Mouse (Mus musculus) MEL (cell line): ENCODE data around the gene Wwc2. TPM values are rescaled to one million over a fixed set of nuclear protein-coding genes. Genes with fewer than 3 reads are reported as not detected.

ENCODE experiments used
- DNase-seq: peaks from one replicate; pipeline ENCODE4 v3.0.0; 2011; ENCODE audit warnings: low read depth, low spot score
- H3K27ac ChIP-seq: 2 replicates; pipeline ENCODE4 v1.5.1; 2012; ENCODE audit warnings: low read depth, mild to moderate bottlenecking, control low read depth, low read length, moderate library complexity; ENCODE audit not compliant: control insufficient read depth
- H3K27me3 ChIP-seq, 2 experiments: fragments of 150-350 bp in 1 of 2; sonication (generic) in 1 of 2; 2 replicates each; pipeline ENCODE4 v1.6.1; 2012; ENCODE audit warnings: low read length in 2 of 2, mild to moderate bottlenecking in 2 of 2, improper control_type of control experiment in 1 of 2, moderate library complexity in 1 of 2; ENCODE audit not compliant: insufficient read depth in 2 of 2, control insufficient read depth in 1 of 2
- H3K36me3 ChIP-seq, 2 experiments: 2 replicates each; pipeline ENCODE4 v1.6.1; 2012 to 2014; ENCODE audit warnings: low read length in 2 of 2, improper control_type of control experiment in 1 of 2, inconsistent platforms in 1 of 2, mild to moderate bottlenecking in 1 of 2; ENCODE audit not compliant: insufficient read depth in 2 of 2, control insufficient read depth in 1 of 2
- H3K4me1 ChIP-seq, 2 experiments: fragments of 150-350 bp in 1 of 2; sonication (generic) in 1 of 2; 2 replicates each; pipeline ENCODE4 v1.6.1; 2012; ENCODE audit warnings: low read length in 2 of 2, improper control_type of control experiment in 1 of 2, mild to moderate bottlenecking in 1 of 2; ENCODE audit not compliant: insufficient read depth in 2 of 2, control insufficient read depth in 1 of 2
- H3K4me3 ChIP-seq, 2 experiments: fragments of 150-350 bp in 1 of 2; sonication (generic) in 1 of 2; 2 replicates each; pipeline ENCODE4 v1.5.1; 2012; ENCODE audit warnings: low read depth in 2 of 2, low read length in 2 of 2, mild to moderate bottlenecking in 2 of 2, moderate library complexity in 2 of 2, control low read depth in 1 of 2, improper control_type of control experiment in 1 of 2; ENCODE audit not compliant: control insufficient read depth in 1 of 2, insufficient read depth in 1 of 2
- H3K79me2 ChIP-seq: 2 replicates; pipeline ENCODE4 v1.6.1; 2012; ENCODE audit warnings: mild to moderate bottlenecking, low read length, moderate library complexity; ENCODE audit not compliant: control insufficient read depth, poor library complexity, insufficient read depth
- H3K9ac ChIP-seq: 2 replicates; pipeline ENCODE4 v1.6.1; 2012; ENCODE audit warnings: low read depth, mild to moderate bottlenecking, control low read depth, low read length, moderate library complexity; ENCODE audit not compliant: control insufficient read depth, poor library complexity, severe bottlenecking
- H3K9me3 ChIP-seq: fragments of 150-350 bp; sonication (generic); replicated peaks from 2 replicates; pipeline ENCODE4 v1.6.1; 2012; ENCODE audit warnings: mild to moderate bottlenecking, low read length, improper control_type of control experiment, moderate library complexity; ENCODE audit not compliant: insufficient read depth
- BHLHE40 ChIP-seq: IDR thresholded peaks from 2 replicates; pipeline ENCODE4 v1.6.1; 2012; ENCODE audit warnings: low read depth, mild to moderate bottlenecking, inconsistent platforms, low read length, improper control_type of control experiment, borderline replicate concordance
- CHD1 ChIP-seq: IDR thresholded peaks from 2 replicates; pipeline ENCODE4 v1.6.1; 2012; ENCODE audit warnings: low read depth, mild to moderate bottlenecking, inconsistent platforms, low read length, improper control_type of control experiment
- CHD2 ChIP-seq: IDR thresholded peaks from 2 replicates; pipeline ENCODE4 v1.6.1; 2011; ENCODE audit warnings: low read length, improper control_type of control experiment
- CTCF ChIP-seq, 3 experiments: IDR thresholded peaks in 2 of 3; conservative IDR thresholded peaks in 1 of 3; 2 replicates each; pipeline ENCODE4 v1.5.1; 2011 to 2012; ENCODE audit warnings: low read length in 3 of 3, low read depth in 2 of 3, mild to moderate bottlenecking in 2 of 3, improper control_type of control experiment in 1 of 3, inconsistent platforms in 1 of 3, mixed read lengths in 1 of 3, moderate library complexity in 1 of 3; ENCODE audit not compliant: control insufficient read depth in 1 of 3, insufficient read depth in 1 of 3, poor library complexity in 1 of 3, severe bottlenecking in 1 of 3
- E2F4 ChIP-seq: IDR thresholded peaks from 2 replicates; pipeline ENCODE4 v1.6.1; 2011; ENCODE audit warnings: low read depth, low read length, improper control_type of control experiment, borderline replicate concordance
- ELF1 ChIP-seq: IDR thresholded peaks from 2 replicates; pipeline ENCODE4 v1.6.1; 2014; ENCODE audit warnings: low read depth, mild to moderate bottlenecking, inconsistent platforms, low read length, improper control_type of control experiment, moderate library complexity
- EP300 ChIP-seq, 2 experiments: IDR thresholded peaks; 2 replicates each; pipeline ENCODE4 v1.6.1; 2011; ENCODE audit warnings: improper control_type of control experiment in 2 of 2, low read length in 2 of 2, low read depth in 1 of 2, mild to moderate bottlenecking in 1 of 2
- ETS1 ChIP-seq: IDR thresholded peaks from 2 replicates; pipeline ENCODE4 v1.6.1; 2012; ENCODE audit warnings: low read depth, mild to moderate bottlenecking, inconsistent platforms, low read length, improper control_type of control experiment, moderate library complexity
- GABPA ChIP-seq: IDR thresholded peaks from 2 replicates; pipeline ENCODE4 v1.6.1; 2012; ENCODE audit warnings: low read depth, mild to moderate bottlenecking, inconsistent platforms, low read length, improper control_type of control experiment, moderate library complexity
- GATA1 ChIP-seq: IDR thresholded peaks from 2 replicates; pipeline ENCODE4 v1.6.1; 2011; ENCODE audit warnings: low read depth, low read length, improper control_type of control experiment
- JUND ChIP-seq: IDR thresholded peaks from 2 replicates; pipeline ENCODE4 v1.6.1; 2011; ENCODE audit warnings: low read depth, mild to moderate bottlenecking, improper control_type of control experiment, low read length
- KAT2A ChIP-seq: conservative IDR thresholded peaks from 2 replicates; pipeline ENCODE4 v1.6.1; 2012; ENCODE audit warnings: low read depth, low read length, improper control_type of control experiment, inconsistent platforms
- MAFK ChIP-seq: IDR thresholded peaks from 2 replicates; pipeline ENCODE4 v1.6.1; 2011; ENCODE audit warnings: low read depth, mild to moderate bottlenecking, low read length, improper control_type of control experiment, borderline replicate concordance
- MAX ChIP-seq: IDR thresholded peaks from 2 replicates; pipeline ENCODE4 v1.6.1; 2011; ENCODE audit warnings: low read length, improper control_type of control experiment
- MAZ ChIP-seq: IDR thresholded peaks from 2 replicates; pipeline ENCODE4 v1.6.1; 2012; ENCODE audit warnings: low read depth, mild to moderate bottlenecking, inconsistent platforms, low read length, improper control_type of control experiment
- MEF2A ChIP-seq: IDR thresholded peaks from 2 replicates; pipeline ENCODE4 v1.6.1; 2014; ENCODE audit warnings: low read depth, mild to moderate bottlenecking, inconsistent platforms, low read length, improper control_type of control experiment; ENCODE audit not compliant: poor library complexity, insufficient replicate concordance, severe bottlenecking; ENCODE audit errors: extremely low read depth
- MXI1 ChIP-seq: IDR thresholded peaks from 2 replicates; pipeline ENCODE4 v1.6.1; 2011; ENCODE audit warnings: mild to moderate bottlenecking, low read depth, low read length, improper control_type of control experiment
- MYB ChIP-seq: IDR thresholded peaks from 2 replicates; pipeline ENCODE4 v1.6.1; 2011; ENCODE audit warnings: mild to moderate bottlenecking, low read depth, low read length, improper control_type of control experiment
- MYC ChIP-seq: IDR thresholded peaks from 2 replicates; pipeline ENCODE4 v1.6.1; 2011; ENCODE audit warnings: low read depth, mild to moderate bottlenecking, low read length, improper control_type of control experiment, moderate library complexity
- NRF1 ChIP-seq: IDR thresholded peaks from 2 replicates; pipeline ENCODE4 v1.6.1; 2014; ENCODE audit warnings: low read depth, mild to moderate bottlenecking, inconsistent platforms, low read length, improper control_type of control experiment, moderate library complexity; ENCODE audit not compliant: poor library complexity, insufficient read depth, severe bottlenecking
- POLR2A ChIP-seq, 2 experiments: IDR thresholded peaks; 2 replicates each; pipeline ENCODE4 v1.6.1; 2011 to 2012; ENCODE audit warnings: low read length in 2 of 2, mild to moderate bottlenecking in 2 of 2, control low read depth in 1 of 2, improper control_type of control experiment in 1 of 2, low read depth in 1 of 2, moderate library complexity in 1 of 2; ENCODE audit not compliant: control insufficient read depth in 1 of 2, insufficient read depth in 1 of 2, poor library complexity in 1 of 2
- POLR2AphosphoS2 ChIP-seq: IDR thresholded peaks from 2 replicates; pipeline ENCODE4 v1.6.1; 2011; ENCODE audit warnings: low read length, improper control_type of control experiment
- POLR2AphosphoS5 ChIP-seq: IDR thresholded peaks from 2 replicates; pipeline ENCODE4 v1.6.1; 2012; ENCODE audit warnings: low read depth, borderline replicate concordance, mild to moderate bottlenecking, inconsistent platforms, low read length, moderate library complexity, mixed read lengths
- RAD21 ChIP-seq: IDR thresholded peaks from 2 replicates; pipeline ENCODE4 v1.6.1; 2011; ENCODE audit warnings: mild to moderate bottlenecking, low read depth, low read length, improper control_type of control experiment
- RCOR1 ChIP-seq: IDR thresholded peaks from 2 replicates; pipeline ENCODE4 v1.6.1; 2012; ENCODE audit warnings: low read depth, mild to moderate bottlenecking, inconsistent platforms, low read length, improper control_type of control experiment
- SIN3A ChIP-seq: IDR thresholded peaks from 2 replicates; pipeline ENCODE4 v1.6.1; 2012; ENCODE audit warnings: low read length, improper control_type of control experiment, inconsistent platforms
- SMC3 ChIP-seq: IDR thresholded peaks from 2 replicates; pipeline ENCODE4 v1.6.1; 2011; ENCODE audit warnings: low read depth, low read length, improper control_type of control experiment
- TAL1 ChIP-seq: IDR thresholded peaks from 2 replicates; pipeline ENCODE4 v1.6.1; 2012; ENCODE audit warnings: mild to moderate bottlenecking, inconsistent platforms, low read length, moderate library complexity, mixed read lengths
- TBP ChIP-seq: IDR thresholded peaks from 2 replicates; pipeline ENCODE4 v1.8.0; 2011; ENCODE audit warnings: low read depth, low read length, improper control_type of control experiment
- TCF12 ChIP-seq: IDR thresholded peaks from 2 replicates; pipeline ENCODE4 v1.6.1; 2014; ENCODE audit warnings: low read depth, mild to moderate bottlenecking, inconsistent platforms, low read length, improper control_type of control experiment, moderate library complexity
- USF2 ChIP-seq, 2 experiments: IDR thresholded peaks; 2 replicates each; pipeline ENCODE4 v1.6.1; 2011 to 2012; ENCODE audit warnings: improper control_type of control experiment in 2 of 2, low read length in 2 of 2, borderline replicate concordance in 1 of 2, inconsistent platforms in 1 of 2, low read depth in 1 of 2, mild to moderate bottlenecking in 1 of 2; ENCODE audit not compliant: insufficient read depth in 1 of 2
- ZC3H11A ChIP-seq: IDR thresholded peaks from 2 replicates; pipeline ENCODE4 v1.6.1; 2012; ENCODE audit warnings: low read depth, mild to moderate bottlenecking, inconsistent platforms, low read length, improper control_type of control experiment
- ZKSCAN1 ChIP-seq: IDR thresholded peaks from 2 replicates; pipeline ENCODE4 v1.6.1; 2012; ENCODE audit warnings: low read depth, mild to moderate bottlenecking, inconsistent platforms, low read length, improper control_type of control experiment, moderate library complexity
- ZMIZ1 ChIP-seq: IDR thresholded peaks from 2 replicates; pipeline ENCODE4 v1.6.1; 2012; ENCODE audit warnings: low read depth, mild to moderate bottlenecking, inconsistent platforms, low read length, improper control_type of control experiment, moderate library complexity
- ZNF384 ChIP-seq: IDR thresholded peaks from 2 replicates; pipeline ENCODE4 v1.6.1; 2012; ENCODE audit warnings: low read depth, mild to moderate bottlenecking, inconsistent platforms, low read length, improper control_type of control experiment
- polyA plus RNA-seq, 2 experiments: library from polyadenylated mRNA; stranded (reverse) in 1 of 2; unstranded in 1 of 2; fragments of >175 nt in 1 of 2; fragments of >200 nt in 1 of 2; gene quantifications; 2 replicates each; pipeline versions ENCODE4 v1.2.1 to v1.2.4; 2012; ENCODE audit warnings: low replicate concordance in 2 of 2, low read depth in 1 of 2; ENCODE audit not compliant: insufficient read length in 2 of 2, insufficient read depth in 1 of 2, missing spikeins in 1 of 2
- total RNA-seq: library from RNA; depleted of rRNA; stranded (reverse); fragments of 300-350 nt; gene quantifications from 2 replicates; pipeline ENCODE4 v1.2.3, GENCODE M21; 2012

Wwc2 gene
- total and polyA plus RNA-seq, 3 experiments: 7.5 to 14.8 TPM; not detected in 1

- DNase-seq: peak; percentile 28
- Histone ChIP-seq H3K9ac (no peak overlapping the region), H3K36me3 (no peaks in the 10 kb centered on the region), H3K27me3 (no peaks in the 10 kb centered on the region), H3K27ac (no peak overlapping the region)
- TF ChIP-seq MYB: no peak
- no peak for TF ChIP-seq POLR2AphosphoS5
- TF ChIP-seq CTCF (IDR thresholded peaks at IDR 0.05 in 2 of 3, conservative IDR thresholded peaks at IDR 0.05 in 1 of 3; ENCODE audit: control insufficient read depth in 1 of 3, insufficient read depth in 1 of 3, low read depth in 2 of 3, low read length in 3 of 3, poor library complexity in 1 of 3, severe bottlenecking in 1 of 3): peak; percentile 41 to 64 (median 51)
- TF ChIP-seq USF2 (IDR thresholded peaks at IDR 0.05; ENCODE audit: borderline replicate concordance in 1 of 2, insufficient read depth in 1 of 2, low read depth in 1 of 2, low read length in 2 of 2): no peak
- no peak for TF ChIP-seq GABPA
- no peak for TF ChIP-seq MAFK
- TF ChIP-seq SMC3: peak; percentile 34
- no peak for TF ChIP-seq TCF12
- TF ChIP-seq BHLHE40: no peak
- peak; percentile 46 for TF ChIP-seq RAD21
- TF ChIP-seq POLR2A (IDR thresholded peaks at IDR 0.05; ENCODE audit: control insufficient read depth in 1 of 2, insufficient read depth in 1 of 2, low read depth in 1 of 2, low read length in 2 of 2, poor library complexity in 1 of 2): no peak
- no peak for TF ChIP-seq GATA1
- TF ChIP-seq MAX: no peak
- no peak for TF ChIP-seq EP300 (IDR thresholded peaks at IDR 0.05; ENCODE audit: low read depth in 1 of 2, low read length in 2 of 2)
- no peak for TF ChIP-seq CHD2
- no peak for TF ChIP-seq ZMIZ1
- TF ChIP-seq JUND: no peak
- TF ChIP-seq KAT2A: no peak
- TF ChIP-seq ETS1: no peak
- no peak for TF ChIP-seq MEF2A
- no peak for TF ChIP-seq NRF1
- TF ChIP-seq TBP: no peak
- no peak for TF ChIP-seq MXI1
- no peak for TF ChIP-seq MAZ
- TF ChIP-seq ELF1: no peak
- no peak for TF ChIP-seq E2F4
- TF ChIP-seq TAL1: no peak
- TF ChIP-seq SIN3A: no peak
- peak; percentile 25; the same call in 1 of the 2 replicates for TF ChIP-seq ZC3H11A
- TF ChIP-seq CHD1: no peak
- no peak for TF ChIP-seq ZKSCAN1
- TF ChIP-seq RCOR1: no peak
- no peak for TF ChIP-seq MYC
- no peak for TF ChIP-seq ZNF384
- TF ChIP-seq POLR2AphosphoS2: no peak
- TF ChIP-seq, all 39 proteins: peak for 4
- H3K4me1 ChIP-seq: no peaks in the 10 kb centered on the region; a peak in 1 of 4 replicates
- no peaks in the 10 kb centered on the region for H3K79me2 ChIP-seq
- H3K9me3 ChIP-seq: no peaks in the 10 kb centered on the region
- H3K4me3 ChIP-seq: no peak overlapping the region
Observed at GRCm38 (mm10) chr8:48023206-48023605, 32.5 kb upstream of the Wwc2 start.
